Mouse (Mus musculus): Measurements from ENCODE around the gene Mansc1.

GRCm38 (mm10) chr6:134641738-134642446 is 9.6 kb upstream of the Mansc1 start:
- TF ChIP-seq CTCF (IDR thresholded peaks at IDR 0.05; ENCODE audit: low read depth) (no peak), EP300 (IDR thresholded peaks at IDR 0.05; ENCODE audit: low read depth) (no peak)
